Mouse (Mus musculus) ES-E14 (cell line): ENCODE measurements at regions not wholly inside any gene's neighbourhood (a gene's known extent, or its start where the extent isn't known, plus 50 kb on each side); places are given as distances from the start of the nearest gene placed in this dataset.

Source experiments
- DNase-seq: peaks from one replicate; pipeline ENCODE4 v3.0.0-alpha.2; 2013; ENCODE audit warnings: low read depth, low spot score
- H3K27ac ChIP-seq: 2 replicates; pipeline ENCODE4 v1.5.1; 2012; ENCODE audit warnings: low read depth, mild to moderate bottlenecking, low read length, moderate library complexity, mixed read lengths; ENCODE audit not compliant: poor library complexity, insufficient read depth, severe bottlenecking
- H3K36me3 ChIP-seq: 2 replicates; pipeline ENCODE4 v1.6.1; 2012; ENCODE audit warnings: mild to moderate bottlenecking, low read length, moderate library complexity, mixed read lengths; ENCODE audit not compliant: control insufficient read depth, poor library complexity, insufficient read depth, severe bottlenecking
- H3K4me1 ChIP-seq, 2 experiments: fragments of 150-350 bp in 1 of 2; sonication (generic) in 1 of 2; 2 replicates each; pipeline ENCODE4 v1.6.1; 2012; ENCODE audit warnings: low read length in 2 of 2, mild to moderate bottlenecking in 1 of 2, mixed read lengths in 1 of 2; ENCODE audit not compliant: control insufficient read depth in 2 of 2, insufficient read depth in 2 of 2, poor library complexity in 1 of 2
- H3K4me3 ChIP-seq, 2 experiments: fragments of 150-350 bp in 1 of 2; sonication (generic) in 1 of 2; 2 replicates each; pipeline ENCODE4 v1.5.1; 2012; ENCODE audit warnings: low read length in 2 of 2, low read depth in 1 of 2, mild to moderate bottlenecking in 1 of 2, mixed read lengths in 1 of 2; ENCODE audit not compliant: insufficient read depth in 1 of 2, poor library complexity in 1 of 2, severe bottlenecking in 1 of 2
- H3K9ac ChIP-seq: 2 replicates; pipeline ENCODE4 v1.6.1; 2012; ENCODE audit warnings: low read depth, mild to moderate bottlenecking, low read length, mixed read lengths; ENCODE audit not compliant: poor library complexity, insufficient read depth, severe bottlenecking
- H3K9me3 ChIP-seq: fragments of 150-350 bp; sonication (generic); 2 replicates; pipeline ENCODE4 v1.6.1; 2012; ENCODE audit warnings: low read depth, mild to moderate bottlenecking, low read length; ENCODE audit not compliant: control insufficient read depth, insufficient read depth
- HCFC1 ChIP-seq: IDR thresholded peaks from 2 replicates; pipeline ENCODE4 v1.6.1; 2012; ENCODE audit warnings: low read length, inconsistent platforms, borderline replicate concordance; ENCODE audit not compliant: insufficient read depth
- MAFK ChIP-seq: IDR thresholded peaks from 2 replicates; pipeline ENCODE4 v1.6.1; 2014; ENCODE audit warnings: mild to moderate bottlenecking, low read depth, low read length, inconsistent platforms; ENCODE audit not compliant: insufficient read depth
- ZC3H11A ChIP-seq: IDR thresholded peaks from 2 replicates; pipeline ENCODE4 v1.6.1; 2012; ENCODE audit warnings: low read depth, mild to moderate bottlenecking, inconsistent platforms, low read length, borderline replicate concordance
- ZNF384 ChIP-seq: IDR thresholded peaks from 2 replicates; pipeline ENCODE4 v1.6.1; 2012; ENCODE audit warnings: low read depth, low read length, inconsistent platforms
- in situ Hi-C, 2 experiments: fragments of 600-800 bp; cut with MboI; formaldehyde crosslinking; loops; one replicate each; pipeline ENCODE4 v1.15.1; 2025; ENCODE audit warnings: low sequenced_read_pairs in 2 of 2, inconsistent platforms in 1 of 2; ENCODE audit not compliant: unreplicated experiment in 2 of 2

- TF ChIP-seq ZNF384 (no peak), HCFC1 (no peak), ZC3H11A (no peak), MAFK (no peak)
- Histone ChIP-seq H3K9ac (no peak overlapping the region), H3K4me3 (no peak overlapping the region), H3K36me3 (no peaks in the 10 kb centered on the region), H3K27ac (no peak overlapping the region), H3K9me3 (no peaks in the 10 kb centered on the region), H3K4me1 (no peaks in the 10 kb centered on the region)
- in situ Hi-C loops: no loop called here
- peak; percentile 69 for DNase-seq
Observed at GRCm38 (mm10) chr15:32110659-32111058, 66.4 kb upstream of the Tas2r119 start.
